Mouse (Mus musculus) erythroblast, embryonic 14.5 days (primary cell): ENCODE results near the gene Crocc. TPM values are rescaled to one million over a fixed set of nuclear protein-coding genes. Genes with fewer than 3 reads are reported as not detected.

Source experiments
- H3K27me3 ChIP-seq: 2 replicates; pipeline ENCODE4 v1.6.1; 2012; ENCODE audit warnings: inconsistent platforms; ENCODE audit not compliant: control insufficient read depth
- H3K36me3 ChIP-seq: 2 replicates; pipeline ENCODE4 v1.6.1; 2012; ENCODE audit warnings: mild to moderate bottlenecking, inconsistent platforms; ENCODE audit not compliant: control insufficient read depth
- H3K4me1 ChIP-seq: 2 replicates; pipeline ENCODE4 v1.6.1; 2012; ENCODE audit warnings: inconsistent platforms; ENCODE audit not compliant: control insufficient read depth
- H3K4me3 ChIP-seq: replicated peaks from 2 replicates; pipeline ENCODE3; 2012; ENCODE audit warnings: moderate library complexity, mild to moderate bottlenecking, inconsistent platforms
- H3K9me3 ChIP-seq: 2 replicates; pipeline ENCODE4 v1.6.1; 2012; ENCODE audit warnings: low read length, inconsistent platforms, mixed read lengths; ENCODE audit not compliant: control insufficient read depth
- GATA1 ChIP-seq: IDR thresholded peaks from 2 replicates; pipeline ENCODE4 v1.6.1; 2012; ENCODE audit warnings: low read length, inconsistent platforms, mixed read lengths
- TAL1 ChIP-seq: IDR thresholded peaks from 3 replicates; pipeline ENCODE4 v1.6.1; 2012; ENCODE audit warnings: low read length, inconsistent platforms, mixed read lengths
- polyA plus RNA-seq: library from polyadenylated mRNA; stranded (reverse); fragments of >175 nt; gene quantifications from 2 replicates; pipeline ENCODE4 v1.2.3, GENCODE M21; 2012

Gene Crocc
- polyA plus RNA-seq, 1 experiment: 0.49 TPM

DNA sequence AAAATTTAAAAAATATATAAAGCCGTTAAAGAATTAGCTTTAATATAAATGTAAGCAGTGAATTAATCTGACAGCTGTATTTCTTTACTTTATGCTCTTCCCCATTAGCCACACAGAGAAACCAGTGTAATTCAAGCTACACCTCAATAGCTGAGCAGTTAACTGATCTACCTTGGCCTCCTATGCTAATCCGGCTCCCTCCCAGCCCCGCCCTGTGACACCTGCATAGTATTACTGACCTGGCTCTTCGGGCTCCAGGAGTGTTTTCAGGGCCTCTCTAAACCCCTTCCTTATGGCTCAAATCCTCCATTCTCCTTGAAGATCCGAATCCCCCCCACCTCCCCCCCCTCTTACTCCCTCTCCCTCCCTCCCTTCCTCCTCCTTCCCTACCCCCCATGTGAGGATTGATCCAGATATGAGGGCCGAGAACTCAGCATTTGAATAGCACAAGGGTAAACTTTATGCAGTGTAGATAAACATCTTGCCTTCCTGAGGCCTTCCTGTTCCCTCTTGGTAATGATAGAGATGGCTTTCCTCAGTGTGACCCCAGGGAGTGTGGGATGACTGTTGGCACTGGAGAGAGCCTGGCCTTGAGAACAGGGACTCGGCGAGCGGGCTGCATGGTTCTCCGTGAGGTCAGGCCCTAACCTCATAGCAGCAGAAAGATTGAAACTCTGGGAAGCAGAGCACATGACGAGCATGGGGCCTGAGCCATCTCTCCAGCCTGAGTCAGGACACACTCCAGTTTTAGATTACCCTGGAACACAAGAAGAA lies 92.8 kb downstream of the Crocc start:
- H3K4me1 ChIP-seq: peaks cover 20% of the 10 kb centered on the region
- no peak overlapping the region for H3K4me3 ChIP-seq
- TF ChIP-seq TAL1: no peak
- no peak for TF ChIP-seq GATA1
- no peaks in the 10 kb centered on the region for H3K9me3 ChIP-seq
- H3K27me3 ChIP-seq: no peaks in the 10 kb centered on the region
- peaks cover 57% of the 10 kb centered on the region for H3K36me3 ChIP-seq

Other genes starting within 250 kb of the Crocc start
- gene Padi3, start 249.9 kb downstream of the Crocc start, polyA plus RNA-seq: 0.02 TPM in 1 of 2 replicates, not detected in the other
- 0.01 TPM in 1 of 2 replicates, not detected in the other for gene Padi1, start 214.8 kb downstream of the Crocc start, polyA plus RNA-seq
- 2.4 and 2.6 TPM in 2 replicates for gene Padi2, start 154.2 kb downstream of the Crocc start, polyA plus RNA-seq
- 9.3 and 10.1 TPM in 2 replicates for gene Sdhb, start 99.3 kb downstream of the Crocc start, polyA plus RNA-seq
- 1.1 and 1.5 TPM in 2 replicates for gene Atp13a2, start 73.7 kb downstream of the Crocc start, polyA plus RNA-seq
- gene Mfap2, start 50.1 kb downstream of the Crocc start, polyA plus RNA-seq: 0.08 and 0.12 TPM in 2 replicates
- gene Necap2, start 17.8 kb upstream of the Crocc start, polyA plus RNA-seq: 22.6 and 25.4 TPM in 2 replicates
- gene Spata21, start 27.8 kb upstream of the Crocc start, polyA plus RNA-seq: not detected in 2 replicates
- gene Szrd1, start 79.2 kb upstream of the Crocc start, polyA plus RNA-seq: 10.7 and 11.2 TPM in 2 replicates
- gene Fbxo42, start 87.4 kb upstream of the Crocc start, polyA plus RNA-seq: 6.2 and 6.5 TPM in 2 replicates
- not detected in 2 replicates for gene Rsg1, start 153.4 kb upstream of the Crocc start, polyA plus RNA-seq
- gene Arhgef19, start 178.9 kb upstream of the Crocc start, polyA plus RNA-seq: 0.08 and 0.12 TPM in 2 replicates
- gene Epha2, start 240.7 kb upstream of the Crocc start, polyA plus RNA-seq: not detected in 2 replicates